Mouse (Mus musculus) layer of hippocampus, adult 18-20 months (tissue): ENCODE results near the gene Gstt1. TPM values are rescaled to one million over a fixed set of nuclear protein-coding genes. Genes with fewer than 3 reads are reported as not detected.
"Not testable (repeated sequence)": the region's sequence is repeated elsewhere in the genome, so short reads cannot be mapped to it uniquely, and the experiment has no call there.

Experiments used
- DNase-seq, 2 experiments: peaks; one replicate each; pipeline ENCODE4 v3.0.0; 2022; ENCODE audit warnings: low spot score in 2 of 2
- total RNA-seq, 2 experiments: library from RNA; stranded (reverse); gene quantifications; 2 replicates each; pipeline ENCODE4 v1.2.3; 2021

Gene Gstt1
- total RNA-seq, 2 experiments from 2014 or later, result 10.2 to 10.3 TPM

DNA sequence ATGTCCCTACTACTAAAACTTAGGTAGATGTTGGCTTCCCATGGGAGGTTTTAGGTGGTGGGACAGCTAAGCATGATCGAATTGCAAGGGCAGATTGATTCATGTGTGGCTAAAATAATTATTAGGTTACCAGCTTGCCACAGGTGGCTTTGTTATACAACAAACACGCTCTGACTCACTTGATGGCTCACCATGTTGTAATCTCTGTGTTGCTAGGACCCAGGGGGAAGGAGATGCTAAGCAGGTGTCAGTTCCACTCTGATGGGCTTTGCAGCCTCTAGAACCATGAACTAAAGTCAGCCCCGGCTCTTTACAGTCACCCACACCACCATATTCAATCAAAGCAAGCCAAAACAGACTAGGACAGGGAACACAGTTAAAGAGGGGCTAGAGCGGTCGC is 21.5 kb upstream of the Gstt1 start:
- DNase-seq, result no peak

DNA sequence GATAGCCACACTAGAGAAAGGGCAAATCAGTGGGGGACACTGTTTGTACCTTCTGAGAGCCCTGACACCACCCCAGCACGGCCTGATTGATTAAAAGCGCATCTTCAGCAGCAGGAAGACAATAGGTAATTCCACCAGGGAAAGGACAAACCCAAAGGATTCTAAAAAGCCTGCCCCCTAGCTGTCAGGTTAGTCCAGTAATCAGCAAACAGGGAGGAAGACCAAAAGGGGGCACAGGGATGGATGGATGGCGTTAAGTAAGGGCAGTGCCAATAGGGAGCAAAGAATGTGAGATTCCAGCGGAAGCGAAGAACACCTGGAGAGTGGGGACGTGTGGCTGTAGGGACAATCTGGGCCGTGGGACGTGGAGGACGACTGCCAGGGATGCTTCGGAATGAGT is 20.3 kb upstream of the Gstt1 start:
- DNase-seq, result no peak

GRCm38 (mm10) chr10:75804217-75804616 is 5.8 kb upstream of the Gstt1 start:
- no peak for DNase-seq

DNA sequence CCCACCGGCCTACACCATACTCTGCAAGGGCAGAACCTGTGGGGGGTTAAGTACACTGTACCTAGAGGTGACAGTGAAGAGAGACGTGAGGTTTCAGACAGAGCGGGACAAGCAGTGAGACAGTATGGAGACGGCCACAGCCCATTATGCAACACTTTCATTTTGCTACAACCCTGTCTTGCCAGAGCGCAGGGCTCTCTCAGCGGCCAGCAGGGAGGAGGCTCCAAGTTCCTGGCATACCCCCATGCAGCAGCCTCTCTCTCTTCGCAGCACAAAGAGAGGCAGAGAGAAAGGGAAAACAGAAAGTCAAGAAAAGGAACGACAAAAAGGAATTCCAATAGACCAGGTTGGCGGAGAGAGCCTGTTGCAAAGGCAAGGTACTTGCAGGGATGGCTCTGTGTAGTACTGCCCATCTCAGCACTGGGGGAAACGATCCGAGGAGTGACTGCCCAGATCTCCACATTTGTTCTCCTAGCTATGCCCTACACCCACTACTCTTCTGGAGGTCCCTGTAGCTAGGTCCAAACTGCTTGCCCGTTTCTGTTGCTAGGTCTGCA is 687 bp downstream of the Gstt1 start:
- DNase-seq, result peak; percentile 25 to 40

DNA sequence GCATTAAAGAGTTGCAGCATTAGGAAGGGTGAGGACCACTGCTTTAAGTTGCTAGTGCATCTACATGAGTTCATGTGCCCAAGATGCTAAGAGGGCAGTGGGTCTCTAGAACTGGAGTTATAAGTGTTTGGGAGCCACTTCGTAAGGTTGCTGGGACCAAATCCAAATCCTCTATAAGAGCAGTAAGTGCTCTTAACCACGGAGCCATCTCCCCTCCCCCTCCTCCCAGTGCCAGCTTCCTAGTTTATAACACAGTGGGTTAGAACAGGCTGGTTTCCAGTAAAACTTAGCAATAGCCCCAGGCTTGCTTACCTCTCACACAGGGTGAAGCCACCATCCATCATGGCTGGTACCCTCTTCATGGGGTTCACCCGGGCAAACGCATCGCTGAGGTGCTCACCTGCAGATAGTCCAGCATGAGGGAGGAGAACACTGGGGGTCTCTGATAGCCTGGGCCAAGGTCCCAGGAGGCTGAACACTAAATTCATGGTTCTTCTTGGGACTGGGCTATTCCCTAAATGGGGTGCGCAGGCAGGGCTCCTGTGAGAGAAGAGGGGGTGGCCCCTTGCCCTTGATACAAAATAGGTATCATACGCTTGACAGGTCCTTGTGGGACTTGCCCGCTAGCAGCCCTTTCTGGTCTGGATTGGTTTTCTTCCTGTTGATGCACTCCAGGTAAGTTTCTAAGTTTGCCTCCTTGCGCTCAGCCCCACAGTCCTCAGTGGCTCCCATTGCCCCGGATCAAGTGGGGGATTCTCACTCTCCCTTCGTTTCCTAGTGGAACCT is 1.5 kb downstream of the Gstt1 start:
- no peak for DNase-seq

- DNase-seq, result no peak
Measured at GRCm38 (mm10) chr10:75794880-75795279, 3.5 kb downstream of the Gstt1 start.

DNA sequence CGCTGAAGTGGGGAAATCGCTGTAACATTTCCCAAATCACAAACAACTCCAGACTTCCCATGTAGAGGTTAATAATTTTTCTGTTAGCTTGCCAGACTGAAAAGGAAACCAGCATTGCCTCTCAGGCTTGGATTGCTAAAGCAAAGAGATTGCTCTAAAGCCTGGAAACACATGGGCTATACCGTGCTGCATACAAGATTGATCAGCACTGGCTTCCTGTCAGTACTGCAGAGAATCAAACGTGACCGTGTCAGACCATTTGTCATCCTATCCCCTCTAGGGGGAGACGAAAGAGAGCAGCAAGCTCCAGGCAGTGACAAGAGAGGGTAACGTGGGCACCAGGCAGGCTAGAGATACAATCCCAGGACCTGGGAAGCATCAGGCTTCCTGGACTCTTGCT is 7.6 kb downstream of the Gstt1 start:
- peak in 1 of 2 experiments; percentile 9 for DNase-seq

GRCm38 (mm10) chr10:75789841-75790240 is 8.5 kb downstream of the Gstt1 start:
- DNase-seq, result no peak

GRCm38 (mm10) chr10:75789081-75789735 is 9.2 kb downstream of the Gstt1 start:
- no peak for DNase-seq

DNA sequence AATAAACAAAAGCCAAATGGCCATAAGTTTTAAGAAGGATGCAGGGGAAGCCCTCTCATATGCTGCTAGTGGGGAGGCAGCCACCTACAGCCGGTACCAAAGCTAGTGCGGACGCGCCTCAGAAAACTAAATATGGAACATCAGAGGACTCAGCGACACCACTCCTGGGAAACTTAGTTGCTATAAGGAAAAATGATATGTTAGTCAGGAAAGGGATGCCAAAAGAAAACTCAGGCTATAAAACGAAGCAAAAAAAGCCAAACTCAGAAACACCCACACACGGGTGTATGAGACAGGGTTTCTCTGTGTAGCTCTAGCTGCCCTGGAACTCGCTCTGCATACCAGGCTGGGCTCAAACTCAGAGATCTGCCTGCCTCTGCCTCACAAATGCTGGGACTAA is 10.1 kb downstream of the Gstt1 start:
- DNase-seq, result no peak

GRCm38 (mm10) chr10:75785442-75785841 is 12.9 kb downstream of the Gstt1 start:
- no peak for DNase-seq

DNA sequence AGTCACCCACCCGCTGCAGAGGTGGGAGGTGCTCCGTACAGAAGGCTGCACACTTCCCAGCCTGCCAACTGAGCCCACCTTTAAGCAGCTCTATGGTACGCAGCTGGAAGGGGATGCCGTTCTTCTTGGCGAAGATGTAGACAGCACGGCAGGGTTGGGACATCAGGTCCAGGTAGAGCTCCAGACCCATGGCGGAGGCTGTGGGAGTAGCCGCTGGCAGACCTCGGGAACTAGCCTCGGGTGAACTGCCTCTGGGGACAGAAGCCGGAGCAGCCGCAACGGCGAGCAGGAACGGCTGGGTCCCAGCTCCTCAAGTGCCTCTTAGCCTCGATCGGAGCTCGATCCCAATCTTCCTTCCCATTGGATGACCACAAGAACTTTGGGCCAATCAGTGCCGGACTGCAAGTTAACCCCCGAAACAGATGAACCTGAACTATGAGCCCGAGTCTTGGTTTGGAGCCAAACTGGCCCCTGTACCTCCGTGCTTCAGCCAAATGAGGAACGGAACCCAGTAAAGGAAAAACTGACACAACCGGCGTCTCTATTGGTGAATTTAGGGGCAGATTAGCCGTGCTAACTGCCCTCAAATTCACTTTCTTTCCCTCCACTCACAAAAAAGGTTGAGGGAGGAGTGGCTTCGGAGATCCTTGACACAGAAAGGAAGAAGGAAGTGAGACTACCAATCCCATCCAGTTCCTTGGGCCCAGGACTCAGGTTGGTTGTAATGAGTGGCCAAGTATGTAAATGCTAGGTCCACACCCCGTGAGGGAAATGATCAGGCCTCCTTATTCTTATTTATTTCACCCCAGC is 17.4 kb downstream of the Gstt1 start, which contains the start of the genes Gm20441 and Gstt3:
TSS of gene Gm20441 (minus strand) at position 186 of the 810 bp plus-strand sequence.
TSS of gene Gstt3 (minus strand) at position 646 of the 810 bp plus-strand sequence.
- no peak for DNase-seq

DNA sequence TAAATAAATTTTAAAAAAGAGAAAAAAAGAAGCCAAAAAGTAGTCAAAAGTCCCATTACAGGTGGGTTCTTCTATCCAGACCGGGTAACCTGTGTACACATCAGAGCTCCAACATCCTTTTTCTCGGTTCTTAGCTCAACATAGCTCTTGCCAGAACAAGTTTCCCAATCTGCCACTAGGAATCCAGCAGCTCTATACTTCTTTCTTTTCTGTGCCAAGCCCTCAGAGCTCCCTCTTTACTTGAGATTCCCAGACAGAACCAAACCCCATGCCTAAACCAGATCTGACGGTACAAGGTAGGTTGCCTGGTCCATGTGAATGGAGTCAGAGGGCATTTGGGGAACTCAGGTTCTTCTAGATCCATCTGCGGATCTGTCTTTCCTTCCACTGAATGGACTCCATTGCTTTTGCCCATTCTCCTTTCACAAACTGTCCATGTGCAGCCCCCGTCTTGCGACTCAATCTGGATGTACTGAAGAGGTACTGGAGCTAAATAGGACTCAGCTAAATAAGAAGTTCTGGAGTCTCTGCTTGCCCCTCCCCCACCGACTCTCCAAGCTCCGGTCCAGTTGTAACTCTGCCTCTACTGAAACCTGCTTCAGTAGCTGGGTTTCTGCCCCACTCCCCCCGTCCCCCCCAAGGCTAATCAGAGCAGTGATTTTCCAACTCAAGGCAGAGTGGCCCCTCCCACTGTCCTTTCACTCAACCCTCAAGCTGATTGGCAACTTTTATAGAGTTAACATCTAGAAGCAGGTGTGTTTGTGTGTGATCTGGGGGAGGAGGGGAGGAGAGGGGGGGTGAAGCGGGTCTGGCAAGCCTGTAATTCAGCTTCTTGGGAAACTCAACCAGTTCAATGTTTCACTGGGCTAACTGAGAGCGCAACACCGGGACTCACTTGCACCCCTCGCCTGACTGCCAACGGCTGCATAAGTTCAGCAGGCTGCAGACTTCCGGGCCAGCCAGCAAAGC is 18.9 kb downstream of the Gstt1 start:
- no peak for DNase-seq

- DNase-seq, result no peak
Measured at GRCm38 (mm10) chr10:75777885-75778284, 20.5 kb downstream of the Gstt1 start.

DNA sequence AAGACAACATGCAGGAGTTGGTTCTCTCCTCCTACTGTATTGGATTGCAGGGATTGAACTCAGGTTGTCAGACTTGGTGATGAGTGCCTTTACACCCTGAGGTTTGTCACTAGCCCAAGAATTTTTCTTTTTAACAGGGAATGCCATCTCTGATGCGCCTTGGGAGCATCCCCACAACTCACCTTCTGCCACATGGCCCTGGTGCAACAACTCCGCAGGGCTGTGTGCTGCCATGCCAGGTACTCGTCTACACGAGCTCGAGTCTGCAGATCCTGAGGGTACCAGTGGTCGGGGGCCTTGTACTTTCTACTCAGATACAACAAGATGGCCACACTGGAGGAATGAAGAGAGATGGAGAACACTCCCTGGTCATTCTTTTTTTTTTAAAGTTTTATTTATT is 21.8 kb downstream of the Gstt1 start:
- no peak for DNase-seq

DNA sequence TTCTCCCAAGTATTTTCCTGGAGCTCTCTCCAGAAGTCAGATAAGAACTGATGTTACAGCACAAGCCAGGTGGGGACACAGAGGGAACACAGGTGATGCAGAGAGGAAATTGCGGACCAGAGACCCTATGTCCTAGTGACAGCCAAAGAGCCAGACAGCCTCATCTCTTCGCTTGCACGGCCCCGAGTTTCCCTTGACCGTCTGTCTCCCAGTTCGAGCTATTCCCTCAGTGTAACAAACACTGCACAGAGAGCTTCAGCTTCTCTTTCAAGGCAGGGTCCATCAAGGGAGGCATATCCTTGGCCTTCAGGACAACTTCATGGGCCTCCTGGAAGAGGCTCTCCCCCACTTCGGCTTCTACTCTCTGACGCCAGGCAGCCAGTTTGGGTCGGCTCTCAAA is 23.8 kb downstream of the Gstt1 start:
- DNase-seq, result no peak

DNA sequence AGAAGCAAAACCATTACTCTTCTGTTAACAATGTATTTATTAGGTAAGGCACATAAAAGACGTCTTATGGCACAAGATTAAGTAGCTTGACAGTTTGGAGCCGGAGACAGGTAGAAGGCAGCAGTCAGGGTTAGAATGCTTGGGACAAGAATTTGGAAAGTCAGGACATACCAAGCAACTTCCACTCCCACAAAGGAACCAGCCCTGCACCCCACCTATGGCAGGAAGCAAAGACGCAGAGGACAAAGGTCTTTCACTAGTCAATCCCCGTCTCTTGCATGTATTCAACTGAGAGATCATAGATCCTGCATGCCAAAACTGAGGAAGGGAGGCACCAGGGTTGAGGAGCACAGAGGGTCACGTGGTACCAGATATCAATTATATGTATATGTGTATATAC is 24.3 kb downstream of the Gstt1 start:
- DNase-seq, result no peak

DNA sequence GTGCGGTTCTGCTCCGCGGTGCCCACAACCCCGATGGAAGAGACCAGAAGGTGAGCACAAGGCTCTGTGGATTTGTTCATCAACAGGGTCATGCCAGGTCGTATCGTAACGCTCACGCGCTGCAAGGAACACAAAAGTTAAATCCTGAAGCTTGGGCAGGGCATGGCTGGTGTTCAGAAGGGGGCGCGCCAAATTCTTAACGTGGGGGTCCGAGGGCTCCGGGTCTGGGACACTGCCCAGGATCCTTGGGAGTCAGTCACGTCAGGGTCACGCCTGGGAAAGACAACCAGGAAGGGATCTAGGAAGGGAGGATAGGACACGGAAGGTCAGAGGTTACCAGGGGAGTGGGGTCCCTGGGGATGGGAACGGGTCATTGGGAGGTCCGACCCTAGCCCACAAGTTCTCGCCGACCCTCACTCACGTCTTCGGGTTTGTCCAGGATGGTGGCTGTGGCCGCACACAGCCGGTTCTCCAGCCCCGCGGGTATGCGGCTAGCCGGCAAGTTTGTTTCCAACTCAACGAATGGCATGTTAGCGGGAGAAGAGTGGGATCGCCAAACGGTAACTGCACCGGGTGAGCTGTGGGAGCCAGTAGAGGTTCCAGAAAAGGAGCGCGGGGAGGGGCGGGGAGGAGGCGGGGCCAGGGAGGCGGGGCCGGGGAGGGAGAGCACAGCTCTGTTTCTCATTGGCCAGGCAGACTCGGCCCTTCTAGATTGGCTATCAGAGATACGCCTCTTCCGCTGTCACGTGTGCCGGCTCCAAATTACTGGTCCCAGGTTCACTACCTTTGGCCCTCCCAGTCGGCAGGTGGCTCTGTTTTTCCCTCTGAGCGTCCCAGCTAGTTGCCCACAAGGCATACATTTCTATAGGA is 25.4 kb downstream of the Gstt1 start, which contains the start of gene Ddt:
TSS of gene Ddt (minus strand) at position 620 of the 870 bp plus-strand sequence.
- peak; percentile 78 to 92 for DNase-seq

- not testable (repeated sequence) for DNase-seq
Measured at GRCm38 (mm10) chr10:75767756-75768155, 30.6 kb downstream of the Gstt1 start.
